Mouse (Mus musculus) CH12.LX (cell line): Measurements from ENCODE around the gene Dhx37. TPM values are rescaled to one million over a fixed set of nuclear protein-coding genes. Genes with fewer than 3 reads are reported as not detected.

ENCODE experiments used
- DNase-seq: peaks from one replicate; pipeline ENCODE4 v3.0.0-alpha.2; 2013; ENCODE audit errors: extremely low read depth
- H3K27ac ChIP-seq: 2 replicates; pipeline ENCODE4 v1.5.1; 2012; ENCODE audit warnings: low read depth, mild to moderate bottlenecking, control low read depth, moderate library complexity; ENCODE audit not compliant: insufficient read depth
- H3K27me3 ChIP-seq: replicated peaks from 2 replicates; pipeline ENCODE3; 2012; ENCODE audit warnings: inconsistent platforms
- H3K36me3 ChIP-seq, 2 experiments: replicated peaks in 1 of 2; 2 replicates each; pipeline versions ENCODE3 to v1.6.1; 2012; ENCODE audit warnings: inconsistent platforms in 1 of 2, low read length in 1 of 2, mild to moderate bottlenecking in 1 of 2, mixed read lengths in 1 of 2, moderate library complexity in 1 of 2; ENCODE audit not compliant: control insufficient read depth in 1 of 2, insufficient read depth in 1 of 2
- H3K4me1 ChIP-seq, 2 experiments: 2 replicates each; pipeline ENCODE4 v1.6.1; 2012; ENCODE audit warnings: inconsistent platforms in 1 of 2, moderate library complexity in 1 of 2; ENCODE audit not compliant: insufficient read depth in 2 of 2, control insufficient read depth in 1 of 2
- H3K4me2 ChIP-seq: 2 replicates; pipeline ENCODE4 v1.6.1; 2012; ENCODE audit warnings: low read depth, mild to moderate bottlenecking, control low read depth; ENCODE audit not compliant: poor library complexity, insufficient read depth, severe bottlenecking
- H3K4me3 ChIP-seq, 3 experiments: fragments of 150-350 bp in 1 of 3; sonication (generic) in 1 of 3; replicated peaks in 1 of 3; 2 replicates each; pipeline versions ENCODE3 to v1.5.1; 2011 to 2012; ENCODE audit warnings: low read depth in 2 of 3, low read length in 2 of 3, mild to moderate bottlenecking in 2 of 3, moderate library complexity in 2 of 3, control low read depth in 1 of 3, improper control_type of control experiment in 1 of 3, inconsistent platforms in 1 of 3, mixed read lengths in 1 of 3; ENCODE audit not compliant: poor library complexity in 1 of 3
- H3K79me2 ChIP-seq: replicated peaks from 2 replicates; pipeline ENCODE4 v1.6.1; 2012; ENCODE audit warnings: mild to moderate bottlenecking, moderate library complexity; ENCODE audit not compliant: control insufficient read depth, poor library complexity, insufficient read depth, severe bottlenecking; ENCODE audit errors: extremely low read depth
- H3K9ac ChIP-seq: 2 replicates; pipeline ENCODE4 v1.6.1; 2012; ENCODE audit warnings: low read depth, mild to moderate bottlenecking, control low read depth, moderate library complexity; ENCODE audit not compliant: insufficient read depth
- H3K9me3 ChIP-seq: replicated peaks from 2 replicates; pipeline ENCODE3; 2012; ENCODE audit warnings: low read length, inconsistent platforms, mixed read lengths
- CHD2 ChIP-seq: IDR thresholded peaks from 2 replicates; pipeline ENCODE4 v1.6.1; 2011; ENCODE audit warnings: low read length, improper control_type of control experiment
- CTCF ChIP-seq, 2 experiments: IDR thresholded peaks in 1 of 2; conservative IDR thresholded peaks in 1 of 2; 2 replicates each; pipeline ENCODE4 v1.5.1; 2011 to 2012; ENCODE audit warnings: low read depth in 2 of 2, low read length in 2 of 2, improper control_type of control experiment in 1 of 2, inconsistent platforms in 1 of 2, mild to moderate bottlenecking in 1 of 2, moderate library complexity in 1 of 2
- E2F4 ChIP-seq: IDR thresholded peaks from 2 replicates; pipeline ENCODE4 v1.6.1; 2011; ENCODE audit warnings: low read depth, low read length, improper control_type of control experiment; ENCODE audit not compliant: insufficient replicate concordance
- ELF1 ChIP-seq: IDR thresholded peaks from 2 replicates; pipeline ENCODE4 v1.6.1; 2014; ENCODE audit warnings: low read depth, mild to moderate bottlenecking, inconsistent platforms, low read length, improper control_type of control experiment
- EP300 ChIP-seq: IDR thresholded peaks from 2 replicates; pipeline ENCODE4 v1.6.1; 2011; ENCODE audit warnings: low read length, improper control_type of control experiment
- ETS1 ChIP-seq: conservative IDR thresholded peaks from 2 replicates; pipeline ENCODE4 v1.6.1; 2012; ENCODE audit warnings: low read depth, mild to moderate bottlenecking, inconsistent platforms, low read length, improper control_type of control experiment, moderate library complexity
- GABPA ChIP-seq: IDR thresholded peaks from 2 replicates; pipeline ENCODE4 v1.6.1; 2012; ENCODE audit warnings: low read depth, low read length, improper control_type of control experiment, inconsistent platforms; ENCODE audit not compliant: insufficient replicate concordance
- IRF4 ChIP-seq: IDR thresholded peaks from 2 replicates; pipeline ENCODE4 v1.6.1; 2014; ENCODE audit warnings: low read depth, mild to moderate bottlenecking, inconsistent platforms, low read length, improper control_type of control experiment
- JUN ChIP-seq: IDR thresholded peaks from 2 replicates; pipeline ENCODE4 v1.6.1; 2011; ENCODE audit warnings: low read depth, mild to moderate bottlenecking, low read length, improper control_type of control experiment, moderate library complexity; ENCODE audit not compliant: insufficient read depth
- KAT2A ChIP-seq: IDR thresholded peaks from 2 replicates; pipeline ENCODE4 v1.6.1; 2012; ENCODE audit warnings: low read length, improper control_type of control experiment, inconsistent platforms; ENCODE audit not compliant: insufficient replicate concordance
- MAFK ChIP-seq: IDR thresholded peaks from 2 replicates; pipeline ENCODE4 v1.6.1; 2011; ENCODE audit warnings: low read length, improper control_type of control experiment; ENCODE audit not compliant: insufficient replicate concordance
- MAX ChIP-seq: IDR thresholded peaks from 2 replicates; pipeline ENCODE4 v1.6.1; 2011; ENCODE audit warnings: low read length, improper control_type of control experiment
- MAZ ChIP-seq: IDR thresholded peaks from 2 replicates; pipeline ENCODE4 v1.6.1; 2012; ENCODE audit warnings: low read depth, mild to moderate bottlenecking, inconsistent platforms, low read length, improper control_type of control experiment, moderate library complexity
- MYC ChIP-seq: IDR thresholded peaks from 2 replicates; pipeline ENCODE4 v1.6.1; 2011; ENCODE audit warnings: low read depth, mild to moderate bottlenecking, improper control_type of control experiment, low read length
- NELFE ChIP-seq: IDR thresholded peaks from 2 replicates; pipeline ENCODE4 v1.6.1; 2011; ENCODE audit warnings: low read depth, low read length, improper control_type of control experiment
- NRF1 ChIP-seq: IDR thresholded peaks from 2 replicates; pipeline ENCODE4 v1.6.1; 2014; ENCODE audit warnings: low read depth, mild to moderate bottlenecking, inconsistent platforms, low read length, improper control_type of control experiment, moderate library complexity
- PAX5 ChIP-seq: IDR thresholded peaks from 2 replicates; pipeline ENCODE4 v1.6.1; 2012; ENCODE audit warnings: low read length, inconsistent platforms, mixed read lengths
- POLR2A ChIP-seq: IDR thresholded peaks from 2 replicates; pipeline ENCODE4 v1.6.1; 2011; ENCODE audit warnings: low read depth, mild to moderate bottlenecking, improper control_type of control experiment, low read length
- POLR2AphosphoS2 ChIP-seq: IDR thresholded peaks from 2 replicates; pipeline ENCODE4 v1.6.1; 2011; ENCODE audit warnings: low read depth, low read length, improper control_type of control experiment
- RAD21 ChIP-seq: IDR thresholded peaks from 2 replicates; pipeline ENCODE4 v1.6.1; 2011; ENCODE audit warnings: low read depth, mild to moderate bottlenecking, low read length, improper control_type of control experiment, moderate library complexity
- RCOR1 ChIP-seq: conservative IDR thresholded peaks from 2 replicates; pipeline ENCODE4 v1.6.1; 2012; ENCODE audit warnings: low read depth, mild to moderate bottlenecking, inconsistent platforms, low read length, improper control_type of control experiment
- TBP ChIP-seq: conservative IDR thresholded peaks from 2 replicates; pipeline ENCODE4 v1.6.1; 2011; ENCODE audit warnings: low read depth, low read length, improper control_type of control experiment
- TCF12 ChIP-seq: IDR thresholded peaks from 2 replicates; pipeline ENCODE4 v1.6.1; 2014; ENCODE audit warnings: low read depth, mild to moderate bottlenecking, inconsistent platforms, low read length, improper control_type of control experiment
- USF1 ChIP-seq: IDR thresholded peaks from 2 replicates; pipeline ENCODE4 v1.6.1; 2014; ENCODE audit warnings: low read depth, mild to moderate bottlenecking, inconsistent platforms, low read length, improper control_type of control experiment
- USF2 ChIP-seq: conservative IDR thresholded peaks from 2 replicates; pipeline ENCODE4 v1.6.1; 2011; ENCODE audit warnings: low read depth, low read length, improper control_type of control experiment
- ZC3H11A ChIP-seq: IDR thresholded peaks from 2 replicates; pipeline ENCODE4 v1.6.1; 2012; ENCODE audit warnings: low read depth, mild to moderate bottlenecking, inconsistent platforms, low read length, improper control_type of control experiment
- ZKSCAN1 ChIP-seq: IDR thresholded peaks from 2 replicates; pipeline ENCODE4 v1.6.1; 2012; ENCODE audit warnings: low read depth, inconsistent platforms, low read length, improper control_type of control experiment, borderline replicate concordance
- ZMIZ1 ChIP-seq: IDR thresholded peaks from 2 replicates; pipeline ENCODE4 v1.6.1; 2012; ENCODE audit warnings: low read depth, mild to moderate bottlenecking, inconsistent platforms, low read length, improper control_type of control experiment
- ZNF384 ChIP-seq: IDR thresholded peaks from 2 replicates; pipeline ENCODE4 v1.6.1; 2012; ENCODE audit warnings: low read depth, low read length, improper control_type of control experiment, inconsistent platforms
- dilution Hi-C: fragments of 300-500 bp; cut with MboI; formaldehyde crosslinking; loops from 2 replicates; pipeline ENCODE4 v1.14.3; 2020; ENCODE audit warnings: low sequenced_read_pairs; ENCODE audit not compliant: extremely low pct_unique_long_range_greater_than_20kb, extremely low pct_ligation_motif_present
- in situ Hi-C: fragments of 300-500 bp; cut with MboI; formaldehyde crosslinking; loops from 3 replicates; pipeline ENCODE4 v1.14.3; 2019; ENCODE audit warnings: low sequenced_read_pairs, low pct_ligation_motif_present, low pct_unique_long_range_greater_than_20kb, mixed read lengths
- polyA plus RNA-seq: library from polyadenylated mRNA; unstranded; fragments of >175 nt; gene quantifications from 2 replicates; pipeline ENCODE4 v1.2.1, GENCODE M21; 2012; ENCODE audit warnings: low read depth; ENCODE audit not compliant: insufficient read length
- total RNA-seq, 2 experiments: library from RNA; depleted of rRNA; stranded (reverse); fragments of 300-350 nt in 1 of 2; fragments of >200 nt in 1 of 2; gene quantifications; 2 replicates each; pipeline ENCODE4 v1.2.3; 2012 to 2014

Dhx37 gene
- total and polyA plus RNA-seq, 3 experiments: 21.0 to 36.9 (median 26.0) TPM

GRCm38 (mm10) chr5:125456100-125456499 lies 22.2 kb upstream of the Dhx37 start:
- Histone ChIP-seq H3K9ac (no peak overlapping the region), H3K9me3 (no peaks in the 10 kb centered on the region), H3K79me2 (peaks cover 11% of the 10 kb centered on the region), H3K4me1 (no peaks in the 10 kb centered on the region; a peak in 1 of 4 replicates), H3K4me3 (no peak overlapping the region), H3K36me3 (peaks cover 21 to 77% of the 10 kb centered on the region in 2 experiments), H3K4me2 (no peak overlapping the region), H3K27ac (no peak overlapping the region), H3K27me3 (no peaks in the 10 kb centered on the region)
- dilution Hi-C loops: no loop called here
- no peak for DNase-seq
- in situ Hi-C loops: no loop called here
- no peak for TF ChIP-seq ZC3H11A
- no peak for TF ChIP-seq ELF1
- TF ChIP-seq ZKSCAN1: no peak
- peak in 1 of 2 experiments; percentile 25; a peak in 1 of 4 replicates for TF ChIP-seq CTCF (conservative IDR thresholded peaks at IDR 0.05 in 1 of 2, IDR thresholded peaks at IDR 0.05 in 1 of 2; ENCODE audit: low read depth in 2 of 2, low read length in 2 of 2)
- no peak for TF ChIP-seq USF2

- H3K27ac ChIP-seq: no peak overlapping the region
- DNase-seq: no peak
- in situ Hi-C loops: no loop called here
These were observed 18.7 kb upstream of the Dhx37 start for GRCm38 (mm10) chr5:125452573-125452972.

GRCm38 (mm10) chr5:125449306-125449705 lies 15.4 kb upstream of the Dhx37 start:
- dilution Hi-C loops: no loop called here
- in situ Hi-C loops: no loop called here
- no peak for DNase-seq
- H3K4me3 ChIP-seq: no peak overlapping the region
- H3K27ac ChIP-seq: no peak overlapping the region
- peaks cover 59% of the 10 kb centered on the region for H3K79me2 ChIP-seq
- no peak overlapping the region for H3K4me2 ChIP-seq
- H3K9me3 ChIP-seq: no peaks in the 10 kb centered on the region
- peaks cover 18 to 94% of the 10 kb centered on the region in 2 experiments for H3K36me3 ChIP-seq
- TF ChIP-seq USF1 (no peak), EP300 (no peak), MAZ (no peak), USF2 (no peak), NELFE (no peak), MYC (no peak), ZMIZ1 (no peak), JUN (no peak), GABPA (no peak), PAX5 (no peak), NRF1 (no peak), ZNF384 (no peak), IRF4 (no peak), MAFK (no peak), CHD2 (no peak), TCF12 (no peak), POLR2AphosphoS2 (no peak), TBP (no peak), POLR2A (no peak)
- H3K9ac ChIP-seq: no peak overlapping the region
- H3K4me1 ChIP-seq: peaks cover 0 to 36% of the 10 kb centered on the region in 2 experiments; a peak in 3 of 4 replicates
- no peaks in the 10 kb centered on the region for H3K27me3 ChIP-seq

More at GRCm38 (mm10) chr5:125452573-125452972, 18.7 kb upstream of the Dhx37 start:
- TF ChIP-seq RAD21 (no peak), ETS1 (no peak), ZNF384 (no peak), RCOR1 (no peak), E2F4 (no peak), NELFE (no peak), EP300 (no peak), IRF4 (no peak), MAFK (no peak), ZKSCAN1 (no peak), ZC3H11A (no peak), KAT2A (no peak), MAX (no peak)
- Histone ChIP-seq H3K27me3 (no peaks in the 10 kb centered on the region), H3K9ac (no peak overlapping the region), H3K4me1 (peaks cover 0 to 15% of the 10 kb centered on the region in 2 experiments; a peak in 3 of 4 replicates), H3K9me3 (no peaks in the 10 kb centered on the region), H3K4me3 (no peak overlapping the region), H3K4me2 (no peak overlapping the region), H3K79me2 (peaks cover 31% of the 10 kb centered on the region), H3K36me3 (peaks cover 21 to 92% of the 10 kb centered on the region in 2 experiments)
- dilution Hi-C loops: no loop called here
